Mouse (Mus musculus) left cerebral cortex, postnatal 4 days (tissue): ENCODE results near the gene Trappc3l. TPM values are rescaled to one million over a fixed set of nuclear protein-coding genes. Genes with fewer than 3 reads are reported as not detected.

ENCODE experiments used
- DNase-seq: peaks from one replicate; pipeline ENCODE4 v3.0.0-alpha.2; 2022
- intact Hi-C: fragments of 180-260 bp; cut with DNase I; formaldehyde crosslinking; loops from one replicate; pipeline ENCODE4 v1.15.1; 2025
- total RNA-seq, 2 experiments: library from RNA; stranded (reverse); gene quantifications; 2 replicates each; pipeline ENCODE4 v1.2.3; 2021

The Trappc3l gene
- total RNA-seq, 2 experiments from 2014 or later, result 0.52 TPM; not detected in 1

- no peak for DNase-seq
- intact Hi-C loops, result no loop called here
Measured at GRCm38 (mm10) chr10:34155796-34156554, 118.6 kb downstream of the Trappc3l start.

Other genes starting within 250 kb of the Trappc3l start
- gene Sult3a1, start 179.9 kb upstream of the Trappc3l start, total RNA-seq, result not detected
- 1 to 10 TPM; 2.0 to 2.8 TPM for gene Rsph4a, start 132.5 kb upstream of the Trappc3l start, total RNA-seq
- gene Zup1, start 86.3 kb upstream of the Trappc3l start, total RNA-seq, result 10 to 100 TPM; 16.7 to 16.8 TPM
- gene Rwdd1, start 18.0 kb upstream of the Trappc3l start, total RNA-seq, result 100 to 1,000 TPM; 118 to 126 TPM
- gene Calhm4, start 6.7 kb downstream of the Trappc3l start, total RNA-seq, result not detected
- gene Calhm5, start 58.9 kb downstream of the Trappc3l start, total RNA-seq, result 1 to 10 TPM in 1 of 2 experiments, under 1 TPM in 1; 0.94 to 1.2 TPM
- gene Calhm6, start 90.4 kb downstream of the Trappc3l start, total RNA-seq, result under 1 TPM; 0.36 to 0.99 TPM
- gene Dse, start 170.1 kb downstream of the Trappc3l start, total RNA-seq, result 10 to 100 TPM; 14.8 to 14.9 TPM
- 10 to 100 TPM; 85.4 to 87.0 TPM for gene Tspyl1, start 244.6 kb downstream of the Trappc3l start, total RNA-seq